Mouse (Mus musculus) kidney, postnatal 0 days (tissue): ENCODE measurements at regions not wholly inside any gene's neighbourhood (a gene's known extent, or its start where the extent isn't known, plus 50 kb on each side); places are given as distances from the start of the nearest gene placed in this dataset.
"Not testable (repeated sequence)": the region's sequence is repeated elsewhere in the genome, so short reads cannot be mapped to it uniquely, and the experiment has no call there.

Experiments used
- ATAC-seq: fragments of 200-750 bp; cut with Nextera tagmentation; replicated peaks from 2 replicates; pipeline ENCODE4 v1.8.0; 2017; ENCODE audit warnings: low read depth, moderate number of reproducible peaks, moderate TSS enrichment, moderate library complexity; ENCODE audit not compliant: low FRiP score
- DNase-seq: peaks from one replicate; pipeline ENCODE4 v3.0.0-alpha.2; 2016; ENCODE audit warnings: low spot score
- H3K27ac ChIP-seq: fragments of 300-500 bp; sonication (generic); 2 replicates; pipeline ENCODE4 v1.5.1; 2014; ENCODE audit warnings: mild to moderate bottlenecking
- H3K27me3 ChIP-seq: fragments of 300-500 bp; sonication (generic); 2 replicates; pipeline ENCODE4 v1.6.1; 2014; ENCODE audit warnings: low read length, mixed read lengths; ENCODE audit not compliant: insufficient read depth
- H3K36me3 ChIP-seq: fragments of 300-500 bp; sonication (generic); 2 replicates; pipeline ENCODE4 v1.6.1; 2014; ENCODE audit warnings: low read length, mixed read lengths; ENCODE audit not compliant: insufficient read depth
- H3K4me1 ChIP-seq: fragments of 300-500 bp; sonication (generic); replicated peaks from 2 replicates; pipeline ENCODE4 v1.6.1; 2014; ENCODE audit warnings: antibody characterized with exemption, low read length, mixed read lengths; ENCODE audit not compliant: insufficient read depth
- H3K4me2 ChIP-seq: fragments of 300-500 bp; sonication (generic); 2 replicates; pipeline ENCODE4 v1.6.1; 2014; ENCODE audit warnings: mild to moderate bottlenecking, low read length, moderate library complexity, mixed read lengths
- H3K4me3 ChIP-seq: fragments of 300-500 bp; sonication (generic); replicated peaks from 2 replicates; pipeline ENCODE4 v1.5.1; 2014; ENCODE audit warnings: low read depth, low read length
- H3K9ac ChIP-seq: fragments of 300-500 bp; sonication (generic); 2 replicates; pipeline ENCODE4 v1.6.1; 2014; ENCODE audit warnings: low read depth, low read length
- H3K9me3 ChIP-seq: fragments of 300-500 bp; sonication (generic); replicated peaks from 2 replicates; pipeline ENCODE4 v1.6.1; 2016; ENCODE audit warnings: low read length, inconsistent platforms, mixed read lengths
- CTCF ChIP-seq: IDR thresholded peaks from 2 replicates; pipeline ENCODE4 v1.5.1; 2016; ENCODE audit warnings: antibody characterized with exemption, low read depth, mild to moderate bottlenecking, moderate library complexity
- WGBS: fragments of 180-500 bp; shearing (Covaris S2); extraction: QIAGEN DNeasy Blood & Tissue Kit; methylation state at CpG from one replicate; pipeline ENCODE4 v1.1.7; 2014; 5-methylcytosine and 5-hydroxymethylcytosine counted together

DNA sequence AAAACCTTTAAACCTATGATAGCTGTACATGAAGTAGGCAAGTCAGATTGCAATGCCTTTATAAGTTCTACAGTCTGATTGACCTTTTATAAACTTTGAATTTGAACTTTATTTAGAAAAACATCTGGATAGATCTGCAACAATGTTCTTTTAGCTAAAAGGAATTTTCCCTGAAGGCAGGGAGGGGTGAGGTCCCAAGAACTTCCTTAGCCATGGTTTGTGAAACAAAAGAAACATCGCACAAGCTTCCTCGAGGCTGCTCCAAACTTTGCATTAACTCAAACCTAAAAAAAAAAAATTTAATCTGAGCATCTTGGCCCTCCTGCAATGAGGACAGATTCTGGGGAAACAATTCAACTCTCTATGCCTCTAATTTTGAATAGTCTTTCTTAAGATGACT, 854.8 kb upstream of the Gm8797 start:
- H3K4me1 ChIP-seq, result no peaks in the 10 kb centered on the region

DNA sequence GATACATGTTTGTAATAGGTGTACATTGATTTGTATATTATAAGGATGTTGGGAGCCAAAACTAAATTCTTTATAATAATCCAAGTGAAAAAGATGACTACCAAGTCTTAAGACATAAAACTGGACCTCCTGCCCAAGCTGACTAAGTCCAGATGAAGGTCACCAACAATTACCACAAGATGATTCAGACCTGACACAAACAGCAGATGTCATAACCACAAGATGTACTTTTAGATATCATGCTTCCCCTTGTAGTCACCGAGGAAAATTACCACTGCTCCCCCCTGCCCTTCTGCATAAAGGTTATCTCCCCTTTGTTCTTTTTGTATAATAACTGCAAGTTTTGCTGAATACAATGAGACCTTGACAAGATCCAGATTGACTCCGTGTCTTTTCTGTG, 843.0 kb upstream of the Gm8797 start:
- H3K4me2 ChIP-seq, result not testable (repeated sequence)
- 83% methylated on average over 2 of the region's 2 CpGs for WGBS

More for the DNA sequence above, 854.8 kb upstream of the Gm8797 start:
- ATAC-seq (no peak), DNase-seq (no peak)
- no peak overlapping the region for H3K9ac ChIP-seq
- H3K36me3 ChIP-seq, result no peaks in the 10 kb centered on the region
- H3K4me2 ChIP-seq, result no peak overlapping the region
- 0 out of 2 replicates have a peak, but pooled peaks cover 3% of the 10 kb centered on the region for H3K9me3 ChIP-seq
- H3K27me3 ChIP-seq, result no peaks in the 10 kb centered on the region
- no peak overlapping the region for H3K27ac ChIP-seq
- no peak for TF ChIP-seq CTCF
- WGBS, result 89% methylated on average over 2 of the region's 2 CpGs
- no peak overlapping the region for H3K4me3 ChIP-seq

DNA sequence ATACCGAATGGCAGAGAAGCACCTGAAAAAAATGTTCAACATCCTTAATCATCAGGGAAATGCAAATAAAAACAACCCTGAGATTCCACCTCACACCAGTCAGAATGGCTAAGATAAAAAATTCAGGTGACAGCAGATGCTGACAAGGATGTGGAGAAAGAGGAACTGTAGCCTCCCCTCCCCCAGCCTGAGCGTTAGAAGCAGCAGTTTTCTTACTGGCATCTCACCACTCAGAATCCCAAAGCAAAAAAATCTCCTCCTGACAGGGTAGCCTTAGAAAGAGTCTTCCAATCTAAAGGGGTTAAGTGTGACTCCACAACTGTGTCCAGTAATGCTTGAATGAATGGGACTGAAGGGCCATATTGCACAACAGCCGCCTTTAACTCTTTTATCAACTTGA, 819.9 kb upstream of the Gm8797 start:
- H3K36me3 ChIP-seq, H3K9ac ChIP-seq, H3K4me2 ChIP-seq, DNase-seq, H3K27me3 ChIP-seq, H3K9me3 ChIP-seq, H3K27ac ChIP-seq, H3K4me1 ChIP-seq, H3K4me3 ChIP-seq, ATAC-seq: not testable (repeated sequence)
- 98% methylated on average over 3 of the region's 3 CpGs for WGBS

More for the DNA sequence above, 843.0 kb upstream of the Gm8797 start:
- not testable (repeated sequence) for H3K4me3 ChIP-seq, DNase-seq, H3K4me1 ChIP-seq, H3K9ac ChIP-seq, H3K36me3 ChIP-seq, H3K27me3 ChIP-seq, H3K9me3 ChIP-seq, ATAC-seq, H3K27ac ChIP-seq

DNA sequence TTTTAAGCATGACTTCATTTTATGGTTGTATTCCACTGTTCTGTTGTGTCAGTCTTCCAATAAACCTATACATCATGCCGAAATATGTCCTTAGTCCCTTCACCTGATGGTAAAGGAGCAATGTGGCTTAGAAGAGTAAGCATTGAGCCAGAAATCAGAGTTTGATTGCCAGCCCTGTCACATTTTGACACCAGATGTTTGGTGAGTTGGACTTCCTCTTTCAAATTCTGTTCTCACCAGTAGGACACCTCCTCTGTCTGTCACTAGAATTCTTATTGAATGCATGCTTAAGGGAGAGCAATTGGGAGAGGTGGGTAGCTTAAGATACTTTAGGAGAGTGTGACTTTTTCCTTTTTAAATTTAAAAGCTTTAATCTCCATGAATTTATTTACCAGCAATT, 779.1 kb upstream of the Gm8797 start:
- H3K36me3 ChIP-seq, result no peaks in the 10 kb centered on the region
- no peaks in the 10 kb centered on the region for H3K27me3 ChIP-seq
- H3K9ac ChIP-seq, result no peak overlapping the region
- H3K4me2 ChIP-seq, result no peak overlapping the region
- no peaks in the 10 kb centered on the region for H3K4me1 ChIP-seq
- no peaks in the 10 kb centered on the region for H3K9me3 ChIP-seq
- DNase-seq (no peak), ATAC-seq (no peak)
- 80% methylated on average over 1 of the region's 1 CpGs for WGBS
- H3K27ac ChIP-seq, result no peak overlapping the region
- H3K4me3 ChIP-seq, result no peak overlapping the region
- no peak for TF ChIP-seq CTCF

DNA sequence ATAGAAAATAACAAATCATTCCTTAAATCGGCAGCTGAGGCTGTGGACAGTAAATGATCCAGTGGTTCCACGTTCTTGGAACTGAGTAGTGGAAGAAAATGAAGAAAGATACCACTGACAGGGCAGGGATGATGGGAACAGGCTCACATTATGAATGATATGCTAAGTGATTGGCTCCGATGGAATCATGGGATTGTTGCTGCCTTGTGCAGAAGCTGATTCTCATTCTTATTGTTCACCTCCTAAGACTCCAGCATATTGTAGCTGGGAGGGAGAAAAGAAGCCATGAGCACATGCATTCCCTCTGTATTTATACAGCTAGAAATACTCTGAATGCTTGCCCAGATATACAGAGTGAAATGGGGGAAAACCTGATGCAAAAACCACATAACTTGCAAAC, 777.3 kb upstream of the Gm8797 start:
- Histone ChIP-seq H3K27me3 (no peaks in the 10 kb centered on the region), H3K4me3 (no peak overlapping the region), H3K36me3 (no peaks in the 10 kb centered on the region), H3K9ac (no peak overlapping the region), H3K9me3 (no peaks in the 10 kb centered on the region), H3K4me2 (no peak overlapping the region), H3K4me1 (no peaks in the 10 kb centered on the region), H3K27ac (no peak overlapping the region)
- no peak for DNase-seq
- TF ChIP-seq CTCF, result no peak
- WGBS, result 76% methylated on average over 3 of the region's 3 CpGs
- no peak for ATAC-seq

DNA sequence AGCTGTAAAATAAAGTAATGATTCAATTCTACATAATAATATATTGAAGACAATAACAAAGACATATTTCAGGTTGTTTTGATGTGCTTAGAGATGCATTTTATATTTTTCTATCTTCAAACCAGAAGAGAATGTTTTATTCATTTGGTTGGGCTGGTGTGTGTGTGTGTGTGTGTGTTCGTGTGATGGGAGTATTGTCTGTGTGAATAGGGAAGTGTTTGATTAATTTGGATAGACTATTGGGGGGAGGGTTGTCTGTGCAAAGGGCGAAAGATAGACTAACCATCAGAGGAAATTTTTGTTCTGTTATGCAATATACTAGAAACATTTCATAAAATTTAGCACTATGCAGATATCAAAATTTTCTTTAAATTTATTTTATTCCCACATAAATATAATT, 776.8 kb upstream of the Gm8797 start:
- 74% methylated on average over 2 of the region's 2 CpGs for WGBS

DNA sequence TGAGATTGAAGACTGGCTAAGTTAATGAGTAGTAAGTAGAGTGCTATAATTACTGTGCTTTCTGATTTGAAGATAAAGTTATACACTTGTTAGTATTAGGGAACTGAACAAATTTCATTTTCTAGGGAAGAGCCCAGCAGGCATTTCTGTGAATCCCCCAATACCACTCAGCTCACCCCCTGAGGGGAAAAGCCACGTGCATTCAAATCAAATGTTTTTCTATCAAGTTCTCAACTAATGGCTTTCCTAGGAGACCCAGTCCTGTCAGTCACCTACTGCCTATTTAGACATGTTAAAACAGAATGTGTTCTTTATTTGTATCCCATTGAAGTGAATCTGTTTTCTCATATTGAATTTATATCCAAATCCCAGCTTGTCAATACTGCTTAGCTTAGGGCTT, 775.9 kb upstream of the Gm8797 start:
- Histone ChIP-seq H3K4me2 (no peak overlapping the region), H3K27ac (no peak overlapping the region), H3K9me3 (no peaks in the 10 kb centered on the region), H3K4me3 (no peak overlapping the region), H3K27me3 (no peaks in the 10 kb centered on the region), H3K36me3 (no peaks in the 10 kb centered on the region), H3K9ac (no peak overlapping the region), H3K4me1 (no peaks in the 10 kb centered on the region)
- no peak for TF ChIP-seq CTCF
- 31% methylated on average over 1 of the region's 1 CpGs for WGBS
- ATAC-seq (no peak), DNase-seq (no peak)

More for the DNA sequence above, 776.8 kb upstream of the Gm8797 start:
- Histone ChIP-seq H3K27me3 (no peaks in the 10 kb centered on the region), H3K4me1 (no peaks in the 10 kb centered on the region), H3K4me3 (no peak overlapping the region), H3K9me3 (no peaks in the 10 kb centered on the region), H3K36me3 (no peaks in the 10 kb centered on the region), H3K27ac (no peak overlapping the region), H3K4me2 (no peak overlapping the region), H3K9ac (no peak overlapping the region)
- ATAC-seq (no peak), DNase-seq (no peak)
- no peak for TF ChIP-seq CTCF
